Mouse (Mus musculus): ENCODE data around the gene Eml5. TPM values are rescaled to one million over a fixed set of nuclear protein-coding genes. Genes with fewer than 3 reads are reported as not detected.
A peak's percentile ranks its signal among the peaks of the same experiment; 100 is the strongest.

Eml5 gene
- polyA plus RNA-seq, 1 experiment from 2014 or later: 1.4 TPM

DNA sequence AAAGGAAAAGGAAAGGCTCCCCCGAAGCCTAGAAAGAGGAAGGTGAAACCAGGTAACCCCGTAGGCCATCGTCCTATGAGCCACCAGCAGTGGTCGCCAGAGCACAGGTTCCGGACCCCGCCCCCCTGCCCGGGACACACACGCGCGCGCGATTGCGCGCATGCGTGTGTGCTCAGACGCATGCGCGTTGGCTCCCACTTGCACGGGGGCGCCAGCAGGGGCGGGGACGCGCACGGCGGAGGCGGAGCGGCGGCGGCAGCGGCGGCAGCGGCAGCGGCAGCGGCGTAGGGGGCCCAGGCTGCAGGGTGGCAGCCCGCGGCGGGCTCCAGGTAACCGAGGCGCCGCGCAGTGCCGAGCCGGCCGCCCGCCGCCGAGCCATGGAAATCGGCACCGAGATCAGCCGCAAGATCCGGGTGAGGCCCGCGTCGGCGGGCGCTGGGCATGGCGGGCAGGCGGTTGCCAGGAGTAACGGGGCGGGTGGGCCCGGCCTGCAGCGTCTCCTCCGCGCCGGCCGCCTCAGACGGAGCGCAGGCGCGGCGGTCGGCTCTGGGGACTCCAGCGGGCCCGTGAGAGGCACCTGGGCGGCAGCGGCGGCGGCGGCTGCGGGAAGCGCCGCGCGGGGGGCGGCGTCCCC is 154.4 kb downstream of the Eml5 start, which contains the start of gene Zc3h14:
TSS of gene Zc3h14 (plus strand) at position 219 of the 634 bp plus-strand sequence.
- H3K4me1 ChIP-seq (ENCODE audit: insufficient read depth, low read depth, low read length): no peaks in the 10 kb centered on the region
- ATAC-seq (peak; percentile 94), DNase-seq (ENCODE audit: low spot score) (peak; percentile 94)
- 4% methylated on average over 42 of the region's 87 CpGs for WGBS
- H3K27ac ChIP-seq (ENCODE audit: low read length): peak within 1 kb of the TSS; percentile 88
- H3K4me3 ChIP-seq (ENCODE audit: low read depth, low read length): peak within 1 kb of the TSS; percentile 96
- H3K4me2 ChIP-seq (replicated peaks; ENCODE audit: low read depth, low read length): peak within 1 kb of the TSS; percentile 72
- no peaks in the 10 kb centered on the region for H3K36me3 ChIP-seq (ENCODE audit: insufficient read depth, low read length)
- no peaks in the 10 kb centered on the region for H3K9me3 ChIP-seq (ENCODE audit: low read length)
- TF ChIP-seq CTCF (IDR thresholded peaks at IDR 0.05): peak; percentile 77
- TF ChIP-seq EP300 (IDR thresholded peaks at IDR 0.05): no peak
- H3K9ac ChIP-seq (replicated peaks; ENCODE audit: low read depth): peak within 1 kb of the TSS; percentile 76
- no peaks in the 10 kb centered on the region for H3K27me3 ChIP-seq (replicated peaks; ENCODE audit: insufficient read depth, low read length)

GRCm38 (mm10) chr12:98746131-98746530 is 155.2 kb downstream of the Eml5 start:
- Histone ChIP-seq H3K27me3 (replicated peaks; ENCODE audit: insufficient read depth, low read length) (no peaks in the 10 kb centered on the region), H3K36me3 (ENCODE audit: insufficient read depth, low read length) (no peaks in the 10 kb centered on the region), H3K4me1 (ENCODE audit: insufficient read depth, low read depth, low read length) (no peaks in the 10 kb centered on the region), H3K4me2 (replicated peaks; ENCODE audit: low read depth, low read length) (no peak overlapping the region), H3K9ac (replicated peaks; ENCODE audit: low read depth) (no peak overlapping the region), H3K27ac (ENCODE audit: low read length) (peak overlapping the region; percentile 8; the same call in 1 of the 2 replicates), H3K4me3 (ENCODE audit: low read depth, low read length) (no peak overlapping the region), H3K9me3 (ENCODE audit: low read length) (no peaks in the 10 kb centered on the region)
- 8% methylated on average over 2 of the region's 2 CpGs for WGBS
- DNase-seq (ENCODE audit: low spot score): peak; percentile 91
- peak; percentile 86 for TF ChIP-seq CTCF (IDR thresholded peaks at IDR 0.05)
- TF ChIP-seq EP300 (IDR thresholded peaks at IDR 0.05): no peak
- peak; percentile 75 for ATAC-seq

- Histone ChIP-seq H3K4me2 (replicated peaks; ENCODE audit: low read depth, low read length) (no peak overlapping the region), H3K4me3 (ENCODE audit: low read depth, low read length) (no peak overlapping the region), H3K36me3 (ENCODE audit: insufficient read depth, low read length) (no peaks in the 10 kb centered on the region), H3K9ac (replicated peaks; ENCODE audit: low read depth) (no peak overlapping the region), H3K9me3 (ENCODE audit: low read length) (no peaks in the 10 kb centered on the region), H3K27me3 (replicated peaks; ENCODE audit: insufficient read depth, low read length) (no peaks in the 10 kb centered on the region), H3K27ac (ENCODE audit: low read length) (peak overlapping the region; percentile 8; the same call in 1 of the 2 replicates), H3K4me1 (ENCODE audit: insufficient read depth, low read depth, low read length) (no peaks in the 10 kb centered on the region)
- DNase-seq (ENCODE audit: low spot score) (no peak), ATAC-seq (no peak)
- TF ChIP-seq EP300 (IDR thresholded peaks at IDR 0.05) (no peak), CTCF (IDR thresholded peaks at IDR 0.05) (no peak)
- WGBS: 43% methylated on average over 4 of the region's 4 CpGs
Measured at GRCm38 (mm10) chr12:98745626-98746025, 155.7 kb downstream of the Eml5 start.

DNA sequence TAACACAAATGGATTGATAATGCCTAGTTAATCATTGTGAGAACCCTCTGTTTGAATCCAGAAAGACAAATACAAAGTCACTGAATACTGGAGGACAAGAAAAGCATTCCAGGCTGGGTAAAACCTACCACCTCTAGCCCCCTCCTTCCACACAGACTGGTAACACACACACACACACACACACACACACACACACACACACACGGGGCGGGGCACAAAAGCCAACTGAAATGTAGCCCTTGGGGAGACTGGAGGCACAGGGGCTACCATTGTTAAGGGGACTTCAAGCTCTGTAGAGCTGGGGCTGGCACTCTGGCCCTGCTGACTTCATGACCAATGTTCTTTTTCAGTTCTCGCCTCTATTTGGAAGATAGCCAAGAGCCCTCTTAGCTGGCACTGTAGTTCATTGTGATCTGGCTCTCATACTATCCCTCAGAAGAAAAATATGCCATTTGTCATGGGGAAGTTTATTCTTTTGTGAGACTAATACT is 160.2 kb downstream of the Eml5 start:
- Histone ChIP-seq H3K27me3 (replicated peaks; ENCODE audit: insufficient read depth, low read length) (no peaks in the 10 kb centered on the region), H3K4me3 (ENCODE audit: low read depth, low read length) (no peak overlapping the region), H3K9me3 (ENCODE audit: low read length) (no peaks in the 10 kb centered on the region), H3K4me2 (replicated peaks; ENCODE audit: low read depth, low read length) (no peak overlapping the region), H3K36me3 (ENCODE audit: insufficient read depth, low read length) (no peaks in the 10 kb centered on the region), H3K27ac (ENCODE audit: low read length) (peak overlapping the region; percentile 47), H3K9ac (replicated peaks; ENCODE audit: low read depth) (no peak overlapping the region), H3K4me1 (ENCODE audit: insufficient read depth, low read depth, low read length) (peaks cover 3% of the 10 kb centered on the region; the same call in 1 of the 2 replicates)
- TF ChIP-seq CTCF (IDR thresholded peaks at IDR 0.05) (no peak), EP300 (IDR thresholded peaks at IDR 0.05) (peak; percentile 72)
- ATAC-seq: peak; percentile 41
- DNase-seq (ENCODE audit: low spot score): peak; percentile 76
- 47% methylated on average over 3 of the region's 3 CpGs for WGBS

- Histone ChIP-seq H3K9ac (replicated peaks; ENCODE audit: low read depth) (peak overlapping the region; percentile 89), H3K9me3 (ENCODE audit: low read length) (no peaks in the 10 kb centered on the region), H3K4me3 (ENCODE audit: low read depth, low read length) (peak overlapping the region; percentile 92), H3K27me3 (replicated peaks; ENCODE audit: insufficient read depth, low read length) (no peaks in the 10 kb centered on the region), H3K36me3 (ENCODE audit: insufficient read depth, low read length) (no peaks in the 10 kb centered on the region), H3K4me1 (ENCODE audit: insufficient read depth, low read depth, low read length) (peaks cover 11% of the 10 kb centered on the region; the same call in 1 of the 2 replicates), H3K4me2 (replicated peaks; ENCODE audit: low read depth, low read length) (peak overlapping the region; percentile 66), H3K27ac (ENCODE audit: low read length) (peak overlapping the region; percentile 98)
- peak; percentile 70 for DNase-seq (ENCODE audit: low spot score)
- TF ChIP-seq EP300 (IDR thresholded peaks at IDR 0.05): no peak
- ATAC-seq: peak; percentile 46
- 8% methylated on average over 7 of the region's 7 CpGs for WGBS
Measured at GRCm38 (mm10) chr12:98737801-98738350, 163.4 kb downstream of the Eml5 start.

DNA sequence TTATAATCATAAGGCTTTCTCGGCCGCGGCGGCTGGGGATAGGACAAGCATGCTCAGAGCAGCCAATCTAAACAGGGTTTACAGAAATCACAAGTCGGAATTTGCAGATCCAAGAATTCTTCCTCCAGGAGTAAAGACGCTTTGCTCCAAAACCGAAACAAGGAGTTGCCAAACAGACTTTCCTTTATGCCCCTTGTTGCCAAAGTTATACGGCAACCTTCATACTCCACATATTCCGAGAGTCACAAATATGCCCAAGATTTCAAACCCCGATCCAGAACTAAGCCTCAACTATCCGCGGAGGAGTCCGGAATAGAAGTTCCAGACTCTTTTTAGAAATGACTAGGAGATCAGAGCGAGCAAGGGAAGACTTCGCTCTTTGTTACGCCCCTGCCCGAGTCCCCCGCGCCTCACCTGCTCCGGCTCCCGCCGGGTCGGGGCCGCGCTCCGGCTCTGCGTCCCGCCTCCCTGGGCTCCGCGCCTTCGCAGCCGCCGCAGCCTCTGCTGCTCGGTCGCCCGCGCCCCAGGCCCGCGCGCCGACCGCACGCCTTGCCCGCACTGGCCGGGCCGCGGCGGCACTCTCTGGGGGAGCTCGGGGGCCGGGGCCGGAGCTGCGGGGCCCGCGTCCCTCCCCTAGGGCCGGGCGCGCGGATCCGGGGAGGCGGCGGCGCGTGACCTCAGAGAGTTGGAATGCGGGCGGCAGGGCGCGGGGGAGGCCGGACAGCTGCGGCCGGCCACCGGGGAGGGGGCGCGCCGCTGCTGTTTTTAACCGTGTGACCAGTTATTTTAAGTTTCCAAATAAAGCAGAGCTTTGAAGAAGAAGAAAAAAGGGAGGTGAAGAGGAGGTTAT is 164.1 kb downstream of the Eml5 start, which contains the start of gene Ptpn21:
TSS of gene Ptpn21 (minus strand) at position 455 of the 850 bp plus-strand sequence.
- peak; percentile 84 for DNase-seq (ENCODE audit: low spot score)
- peak within 1 kb of the TSS; percentile 98 for H3K27ac ChIP-seq (ENCODE audit: low read length)
- H3K9me3 ChIP-seq (ENCODE audit: low read length): no peaks in the 10 kb centered on the region
- peaks cover 11% of the 10 kb centered on the region; the same call in 1 of the 2 replicates for H3K4me1 ChIP-seq (ENCODE audit: insufficient read depth, low read depth, low read length)
- no peaks in the 10 kb centered on the region for H3K27me3 ChIP-seq (replicated peaks; ENCODE audit: insufficient read depth, low read length)
- TF ChIP-seq EP300 (IDR thresholded peaks at IDR 0.05) (peak; percentile 25; the same call in 1 of the 2 replicates), CTCF (IDR thresholded peaks at IDR 0.05) (no peak)
- H3K4me2 ChIP-seq (replicated peaks; ENCODE audit: low read depth, low read length): peak within 1 kb of the TSS; percentile 66
- peak within 1 kb of the TSS; percentile 92 for H3K4me3 ChIP-seq (ENCODE audit: low read depth, low read length)
- ATAC-seq: peak; percentile 87
- H3K9ac ChIP-seq (replicated peaks; ENCODE audit: low read depth): peak within 1 kb of the TSS; percentile 89
- no peaks in the 10 kb centered on the region for H3K36me3 ChIP-seq (ENCODE audit: insufficient read depth, low read length)
- WGBS: under 1% methylated on average over 67 of the region's 75 CpGs

Other genes with a start within 250 kb of the Eml5 start
- gene Ptpn21, start 164.1 kb downstream of the Eml5 start, polyA plus RNA-seq (2015; fragmentation: Nextera tagmentation; extraction: Ambion mirVana): 10.0 and 10.3 TPM in 2 replicates
- 61.7 and 64.5 TPM in 2 replicates for gene Zc3h14, start 154.5 kb downstream of the Eml5 start, polyA plus RNA-seq (2015; fragmentation: Nextera tagmentation; extraction: Ambion mirVana)
- 14.4 and 16.5 TPM in 2 replicates for gene Ttc8, start 19.1 kb upstream of the Eml5 start, polyA plus RNA-seq (2015; fragmentation: Nextera tagmentation; extraction: Ambion mirVana)

All from lung, postnatal 0 days (tissue).